Mouse (Mus musculus): ENCODE results near the gene Stpg3.
"Not testable (repeated sequence)": the region's sequence is repeated elsewhere in the genome, so short reads cannot be mapped to it uniquely, and the experiment has no call there.

The Stpg3 gene

DNA sequence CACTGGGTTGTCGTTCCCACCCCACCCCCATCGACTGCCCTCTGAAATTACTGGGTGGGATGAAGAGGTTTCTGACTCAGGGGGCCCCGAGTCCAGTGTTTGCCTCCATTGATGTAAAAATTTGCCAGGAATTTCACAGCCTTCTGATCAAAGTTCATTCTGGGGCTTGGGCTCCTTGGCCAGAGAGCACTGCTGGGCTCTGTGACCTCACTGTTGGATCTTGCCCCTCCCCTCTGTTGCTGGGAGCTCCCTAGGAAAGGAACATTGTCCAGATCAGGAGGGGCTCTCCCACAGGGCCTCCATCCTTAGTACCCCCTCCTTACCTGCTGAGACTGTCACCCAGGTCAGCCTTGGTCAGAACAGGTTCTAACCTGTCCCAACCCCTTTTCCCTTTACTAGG is at the start of gene Stpg3:
Gene Stpg3, minus strand, starts transcription at position 194 of the 400 bp plus-strand sequence.
- no peak for DNase-seq (ENCODE audit: low spot score)

DNA sequence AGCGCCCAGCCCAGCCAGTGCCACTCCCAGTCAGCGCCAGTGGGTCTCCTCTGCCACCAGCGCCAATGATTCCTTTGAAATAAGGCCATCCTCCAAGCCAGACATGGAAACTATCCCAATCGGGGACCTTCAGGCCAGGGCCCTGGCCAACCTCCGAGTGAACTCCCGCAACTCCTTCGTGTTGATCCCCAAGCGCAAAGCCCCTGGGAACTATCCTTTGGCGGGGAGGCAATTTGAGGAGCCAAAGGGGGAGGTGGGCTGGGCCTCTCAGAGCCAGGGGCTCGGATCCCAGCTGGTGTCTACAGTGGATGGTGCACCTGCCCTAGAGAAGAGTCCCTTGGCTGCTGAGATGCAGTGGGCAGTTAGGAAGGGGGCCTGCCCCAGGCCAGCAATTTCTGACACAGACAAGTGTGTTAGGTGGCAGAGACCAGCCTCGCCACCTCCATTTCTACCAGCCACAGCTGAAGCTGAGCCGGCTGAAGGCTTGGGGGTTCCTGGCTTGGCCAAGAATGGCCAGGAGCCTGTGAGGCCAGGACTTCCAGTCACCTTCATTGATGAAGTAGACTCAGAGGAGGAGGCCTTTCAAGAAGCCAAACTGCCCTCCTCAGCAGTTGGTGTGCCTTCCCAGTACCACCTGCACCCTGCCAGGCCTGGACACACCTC is 49.3 kb upstream of the Stpg3 start:
- DNase-seq (ENCODE audit: low spot score) = no peak

DNA sequence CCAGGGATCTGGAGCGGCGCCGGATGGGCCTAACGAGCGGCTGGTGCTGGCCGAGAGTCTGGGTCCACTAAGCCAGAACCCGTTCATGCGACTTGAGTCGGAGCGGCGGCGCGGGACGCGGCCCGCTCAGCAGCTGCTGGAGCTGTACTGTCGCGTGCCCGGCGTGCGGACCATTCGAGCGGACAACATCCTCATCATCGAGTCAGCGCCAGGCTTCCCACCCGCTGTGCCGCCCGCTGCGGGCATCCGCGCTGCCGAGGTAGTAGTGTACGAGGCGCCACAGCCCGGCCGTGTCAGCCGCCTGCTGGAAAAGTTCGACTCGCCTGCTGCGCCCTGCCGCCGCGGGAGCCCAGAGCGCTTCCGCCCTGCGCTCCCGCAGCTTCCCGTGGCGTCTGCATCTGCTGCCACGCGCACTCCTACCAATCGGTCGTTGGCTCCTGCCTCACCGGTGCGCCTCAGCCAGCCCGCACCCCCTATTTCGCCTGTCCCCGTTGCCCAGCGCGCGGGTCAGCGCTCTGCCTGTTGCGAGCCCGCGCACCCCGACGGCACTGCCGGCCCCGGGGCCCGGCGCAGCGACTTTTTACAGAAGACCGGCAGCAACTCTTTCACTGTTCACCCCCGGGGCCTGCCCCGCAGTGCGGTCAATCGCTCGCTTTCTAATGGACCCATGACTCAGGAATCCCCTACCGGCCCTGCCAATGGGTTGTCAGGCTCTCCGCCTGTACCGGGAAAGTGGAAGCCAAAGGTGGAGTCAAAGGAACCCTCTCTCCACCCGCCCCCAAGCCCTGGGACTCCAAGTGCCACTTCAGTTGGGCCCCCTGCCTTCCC is 48.6 kb upstream of the Stpg3 start:
- peak; percentile 45 for DNase-seq (ENCODE audit: low spot score)

DNA sequence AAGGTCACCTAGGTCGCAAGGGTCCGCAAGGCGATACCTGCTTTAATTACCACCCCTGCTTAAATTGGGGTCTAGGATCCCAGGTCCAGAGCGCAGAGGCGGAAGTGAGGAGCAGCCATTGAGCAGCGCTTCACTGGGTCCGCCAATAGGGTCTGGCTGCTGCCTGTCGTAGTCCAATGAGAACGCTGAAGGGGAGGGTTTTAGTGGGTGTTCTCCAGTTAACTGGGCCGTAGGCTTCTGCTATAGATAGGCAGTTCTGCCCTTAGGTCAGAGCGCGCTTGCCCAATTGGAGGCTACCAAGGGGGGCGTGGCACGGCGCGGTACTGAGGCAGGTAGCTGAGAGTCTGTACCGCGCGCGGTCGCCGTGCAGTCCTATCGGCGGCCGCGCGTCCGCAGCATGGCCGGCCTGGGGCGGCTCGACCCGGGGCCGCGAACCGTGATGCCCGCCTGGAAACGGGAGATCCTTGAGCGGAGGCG is 47.9 kb upstream of the Stpg3 start, which contains the start of gene Tprn:
Gene Tprn, plus strand, starts transcription at position 328 of the 477 bp plus-strand sequence.
- peak; percentile 98 for DNase-seq (ENCODE audit: low spot score)

DNA sequence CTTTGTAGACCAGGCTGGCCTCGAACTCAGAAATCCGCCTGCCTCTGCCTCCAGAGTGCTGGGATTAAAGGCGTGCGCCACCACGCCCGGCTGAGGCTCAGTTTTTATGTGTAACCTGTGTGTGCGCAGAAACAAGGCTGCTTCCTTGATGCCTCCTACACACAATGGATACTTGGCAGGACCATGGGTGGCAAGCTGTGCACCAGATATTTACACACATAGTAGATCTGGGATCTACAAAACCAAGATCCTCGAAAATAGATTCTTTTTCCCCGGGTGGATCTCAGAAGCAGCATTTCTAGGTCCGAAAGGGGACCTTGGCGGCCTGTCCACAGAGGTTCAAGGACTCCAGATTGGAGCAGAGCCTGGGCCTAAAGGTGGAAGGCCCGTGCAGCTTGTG is 47.4 kb upstream of the Stpg3 start:
- no peak for DNase-seq (ENCODE audit: low spot score)

DNA sequence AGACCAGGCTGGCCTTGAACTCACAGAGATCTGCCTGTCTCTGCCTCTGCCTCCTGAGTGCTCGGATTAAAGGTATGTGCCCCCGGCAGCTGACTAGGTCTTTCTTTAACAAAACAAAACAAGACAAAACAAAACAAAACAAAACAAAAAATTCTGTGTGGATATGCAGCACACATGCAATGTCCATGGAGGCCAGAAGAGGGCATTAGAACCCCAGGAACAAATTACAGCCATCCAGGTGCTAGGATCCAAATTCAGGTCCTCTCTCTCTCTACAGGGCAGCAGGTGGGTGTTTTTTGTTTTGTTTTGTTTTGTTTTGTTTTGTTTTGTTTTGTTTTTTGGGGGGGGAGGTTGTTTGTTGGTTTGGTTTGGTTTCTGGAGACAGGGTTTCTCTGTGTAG is 44.5 kb upstream of the Stpg3 start:
- no peak for DNase-seq (ENCODE audit: low spot score)

DNA sequence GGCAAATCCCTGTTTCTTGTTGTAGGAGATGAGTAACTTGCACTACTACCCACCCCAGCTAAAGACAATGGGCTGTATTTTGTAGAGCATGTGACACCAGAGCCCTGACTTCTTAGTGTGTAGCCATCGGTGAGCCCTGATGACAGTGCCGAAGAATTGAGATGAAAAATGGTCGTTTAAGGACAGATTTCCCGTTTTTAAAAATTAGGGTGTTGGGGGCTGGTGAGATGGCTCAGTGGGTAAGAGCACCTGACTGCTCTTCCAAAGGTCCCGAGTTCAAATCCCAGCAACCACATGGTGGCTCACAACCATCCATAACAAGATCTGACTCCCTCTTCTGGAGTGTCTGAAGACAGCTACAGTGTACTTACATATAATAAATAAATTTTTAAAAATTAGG is 42.8 kb upstream of the Stpg3 start:
- DNase-seq (ENCODE audit: low spot score) = not testable (repeated sequence)

DNA sequence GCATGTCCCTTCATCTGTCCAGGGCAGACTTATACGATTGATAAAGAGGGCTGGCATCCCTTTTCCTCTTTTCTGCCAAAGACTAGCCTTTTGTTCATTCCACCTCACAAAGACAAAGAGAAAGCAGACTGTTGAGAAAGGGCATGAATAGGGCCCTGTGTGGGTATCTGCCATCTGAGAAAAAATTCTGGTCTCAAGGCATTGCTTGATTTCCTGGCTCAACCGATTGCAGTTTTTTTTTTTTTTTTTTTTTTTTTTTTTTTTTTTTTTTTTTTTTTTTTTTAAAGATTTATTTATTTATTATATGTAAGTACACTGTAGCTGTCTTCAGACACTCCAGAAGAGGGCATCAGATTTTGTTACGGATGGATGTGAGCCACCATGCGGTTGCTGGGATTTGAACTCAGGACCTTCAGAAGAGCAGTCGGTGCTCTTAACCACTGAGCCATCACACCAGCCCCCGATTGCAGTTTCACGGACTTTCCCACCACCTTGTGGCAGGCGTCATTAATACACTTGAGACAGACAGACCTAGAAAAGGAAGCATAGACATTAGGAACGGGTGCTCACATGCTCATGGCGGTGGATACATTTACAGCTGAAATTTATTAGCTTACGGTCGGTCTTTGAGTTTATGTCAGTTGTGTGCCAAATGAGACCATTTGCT is 42.1 kb upstream of the Stpg3 start:
- DNase-seq (ENCODE audit: low spot score) = peak; percentile 48

DNA sequence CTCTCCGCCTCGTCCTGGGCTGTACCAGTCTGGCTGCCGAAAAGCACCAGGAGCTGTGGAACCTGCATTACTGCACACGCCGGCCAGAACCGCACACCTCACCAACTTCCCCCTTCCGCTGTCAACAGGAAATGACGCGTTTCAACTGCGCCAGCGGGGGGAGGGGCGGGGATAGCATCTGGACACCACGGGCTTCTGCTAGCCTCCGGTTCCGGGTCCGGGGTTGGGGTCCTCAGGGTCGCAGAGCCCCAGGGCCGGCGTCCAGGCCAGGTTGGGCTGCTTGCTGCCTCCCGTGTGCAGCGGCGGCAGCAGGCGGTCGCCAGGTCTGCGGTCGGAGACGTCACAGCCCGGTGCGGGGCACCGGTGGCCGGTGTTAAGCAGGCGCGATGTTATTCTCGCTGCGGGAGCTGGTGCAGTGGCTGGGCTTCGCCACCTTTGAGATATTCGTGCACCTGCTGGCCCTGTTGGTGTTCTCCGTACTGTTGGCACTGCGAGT is 40.9 kb upstream of the Stpg3 start, which contains the start of gene Tmem203:
Gene Tmem203, plus strand, starts transcription at position 156 of the 496 bp plus-strand sequence.
- DNase-seq (ENCODE audit: low spot score) = peak; percentile 87

DNA sequence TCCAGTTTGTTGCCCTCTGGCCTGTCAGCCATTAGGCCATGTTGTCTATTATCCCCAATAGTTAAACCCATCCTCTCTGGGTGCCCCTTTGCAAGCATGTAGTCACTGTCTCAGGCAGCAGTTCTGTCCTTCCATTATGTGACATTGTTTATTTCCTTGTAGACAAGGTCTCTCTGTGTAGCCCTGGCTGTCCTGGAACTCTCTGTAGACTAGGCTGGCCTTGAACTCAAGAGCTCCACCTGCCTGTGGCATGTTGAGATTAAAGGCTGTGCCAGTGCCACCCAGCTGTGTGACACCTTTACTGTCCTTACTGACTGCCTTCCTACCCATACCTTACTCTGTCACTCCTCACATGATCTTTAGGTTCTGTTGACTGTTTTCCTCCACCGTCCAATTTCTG is 37.9 kb upstream of the Stpg3 start:
- no peak for DNase-seq (ENCODE audit: low spot score)

DNA sequence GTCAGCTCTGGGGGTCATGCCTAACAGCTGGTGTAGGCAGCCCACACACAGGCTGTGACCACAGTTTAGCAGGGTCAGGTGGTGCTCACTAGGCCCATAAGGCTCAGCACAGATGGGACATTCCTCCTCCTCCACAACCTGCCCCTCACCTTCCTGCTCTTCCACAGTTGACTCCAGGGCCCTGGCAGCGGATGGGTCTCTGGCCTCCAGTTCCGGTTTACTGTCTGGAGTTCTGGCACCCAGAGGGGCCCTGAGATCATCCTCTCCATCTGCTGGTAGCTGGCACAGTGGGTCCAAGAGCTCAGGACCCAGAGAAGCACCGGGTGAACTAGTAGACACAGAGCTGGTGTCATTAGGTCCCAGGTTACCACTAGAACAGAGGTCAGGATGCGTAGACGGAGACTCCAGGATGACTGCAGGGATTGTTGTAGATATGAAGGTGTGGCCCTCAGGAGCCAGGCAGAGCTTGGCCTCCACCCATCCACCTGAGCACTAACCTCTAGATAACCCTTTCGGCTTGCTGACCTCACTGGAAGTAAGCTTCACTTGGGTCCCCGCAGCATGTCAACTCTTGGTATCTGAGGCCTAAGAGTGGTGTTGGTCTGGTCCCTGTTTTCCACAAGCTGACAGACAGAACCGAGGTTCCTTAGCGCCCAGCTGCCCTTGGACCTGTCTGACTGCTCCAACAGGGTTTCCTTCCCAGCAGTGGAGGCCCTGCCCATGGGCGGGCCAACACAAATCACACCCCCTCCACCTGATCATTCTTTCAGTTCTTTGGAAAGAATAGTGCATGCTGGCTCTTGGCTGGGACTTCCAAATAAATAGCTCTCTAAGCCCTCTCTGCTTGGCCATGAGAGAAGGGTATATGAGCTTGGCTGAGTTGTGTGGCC is 32.0 kb upstream of the Stpg3 start, which contains the start of gene AL732309.1:
Gene AL732309.1, minus strand, starts transcription at position 681 of the 890 bp plus-strand sequence.
- DNase-seq (ENCODE audit: low spot score) = no peak

DNA sequence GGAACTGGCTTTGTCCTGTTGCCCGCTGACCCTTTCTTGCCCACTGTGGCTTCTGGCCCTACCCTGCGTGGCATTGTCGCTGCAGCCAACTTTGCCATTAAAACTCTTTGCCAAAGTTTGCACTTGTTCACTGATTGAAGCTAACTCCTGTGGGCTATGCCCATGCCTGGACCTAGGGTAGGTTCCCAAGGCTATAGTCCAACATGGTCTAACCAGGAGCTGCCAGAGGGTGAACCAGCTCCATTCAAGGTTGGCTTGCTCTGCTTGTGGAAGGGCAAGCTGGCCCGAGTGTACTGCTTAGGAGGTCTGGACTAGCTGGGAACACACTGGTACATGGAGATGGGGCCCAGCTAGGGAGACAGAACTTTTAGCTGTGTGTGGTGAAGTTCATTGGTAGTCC is 29.7 kb upstream of the Stpg3 start:
- DNase-seq (ENCODE audit: low spot score) = no peak

DNA sequence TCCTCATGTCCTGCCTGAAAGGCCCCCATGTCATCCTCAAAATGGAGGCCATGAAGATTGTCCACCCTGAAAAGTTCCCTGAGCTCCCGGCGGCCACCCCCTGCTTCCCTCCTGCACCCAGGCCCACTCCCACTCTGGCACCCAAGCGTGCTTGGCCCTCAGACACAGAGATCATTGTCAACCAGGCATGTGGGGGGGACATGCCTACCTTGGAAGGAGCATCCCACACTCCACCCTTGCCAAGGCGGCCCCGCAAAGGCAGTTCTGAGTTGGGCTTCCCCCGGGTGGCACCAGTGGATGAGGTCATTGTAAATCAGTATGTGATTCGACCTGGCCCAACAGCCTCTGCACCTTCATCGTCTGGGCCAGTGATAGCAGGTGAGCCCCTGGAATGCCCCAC is 28.9 kb upstream of the Stpg3 start:
- DNase-seq (ENCODE audit: low spot score) = no peak

DNA sequence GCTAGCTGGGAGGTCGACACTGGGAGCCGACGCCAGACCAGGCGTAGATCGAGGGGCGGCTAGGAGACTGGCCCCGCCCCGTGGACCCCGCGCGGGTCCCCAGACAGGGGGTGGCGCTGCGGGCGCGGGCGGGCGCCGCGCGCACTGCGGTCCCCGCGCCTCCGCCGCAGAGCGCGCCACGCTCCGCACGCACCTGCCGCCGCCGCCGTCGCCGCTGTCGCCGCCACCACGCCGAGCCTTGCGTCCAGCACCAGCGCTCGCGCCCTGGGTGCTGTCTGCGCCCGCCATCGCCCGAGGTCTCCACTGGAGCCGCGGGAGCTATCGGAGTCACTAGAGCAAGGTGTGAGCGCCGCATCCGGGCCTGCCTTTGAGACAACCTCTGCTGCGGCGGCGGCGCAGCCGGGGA is 27.7 kb upstream of the Stpg3 start, which contains the start of the genes Rnf208 and Cysrt1:
Gene Rnf208, plus strand, starts transcription at position 155 of the 406 bp plus-strand sequence.
Gene Cysrt1, minus strand, starts transcription at position 352 of the 406 bp plus-strand sequence.
- DNase-seq (ENCODE audit: low spot score) = peak; percentile 38

DNA sequence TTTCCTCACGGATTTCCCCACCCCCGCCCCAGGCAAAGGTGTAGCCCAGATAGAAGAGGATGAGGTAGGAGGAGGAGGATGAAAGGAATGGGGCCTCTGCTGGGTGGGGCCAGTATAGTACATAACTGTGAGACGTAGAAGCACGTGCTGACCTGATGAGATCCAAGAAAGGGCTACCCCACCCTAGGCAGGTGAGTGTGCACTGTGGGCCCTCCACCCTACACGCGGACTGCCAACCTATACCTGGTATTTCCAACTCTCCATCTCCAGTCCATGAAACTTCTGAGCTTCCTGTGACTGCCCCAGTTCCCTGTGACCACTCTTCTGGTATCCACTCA is 27.0 kb upstream of the Stpg3 start:
- no peak for DNase-seq (ENCODE audit: low spot score)

DNA sequence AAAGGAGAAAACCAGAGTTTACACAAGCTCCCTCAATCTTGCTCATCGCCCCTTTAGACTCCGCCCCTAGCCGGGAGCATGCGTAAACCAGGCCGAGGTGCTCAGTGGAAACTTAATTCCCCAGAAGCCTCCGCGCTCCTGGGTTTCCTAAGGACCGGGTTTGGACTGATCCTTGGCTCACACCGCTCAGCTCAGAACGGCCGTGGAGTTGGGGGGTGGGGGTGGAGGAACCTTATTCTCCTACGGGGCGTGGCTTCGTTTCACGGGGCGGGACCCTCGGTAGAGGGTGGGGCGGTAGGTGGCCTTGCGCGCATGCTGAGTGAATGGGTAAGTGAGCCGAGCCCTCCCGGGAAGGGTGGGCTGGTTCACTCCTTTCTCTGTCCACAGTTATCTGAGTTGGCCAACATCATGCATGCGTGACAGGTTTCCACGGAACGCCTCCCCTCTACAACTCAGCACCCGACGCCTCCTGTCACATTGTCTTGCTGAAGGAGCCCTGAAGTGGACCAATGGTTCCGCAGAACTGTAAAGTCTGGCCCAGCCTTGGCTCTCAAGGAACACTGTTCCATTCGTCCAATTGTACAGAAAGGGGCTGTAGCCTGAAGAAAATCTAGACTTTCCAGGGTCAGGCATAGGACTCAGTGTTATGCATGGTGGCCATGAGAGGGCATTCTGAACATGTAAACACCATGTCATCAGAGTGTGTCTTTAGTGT is 26.4 kb upstream of the Stpg3 start:
- peak; percentile 86 for DNase-seq (ENCODE audit: low spot score)

DNA sequence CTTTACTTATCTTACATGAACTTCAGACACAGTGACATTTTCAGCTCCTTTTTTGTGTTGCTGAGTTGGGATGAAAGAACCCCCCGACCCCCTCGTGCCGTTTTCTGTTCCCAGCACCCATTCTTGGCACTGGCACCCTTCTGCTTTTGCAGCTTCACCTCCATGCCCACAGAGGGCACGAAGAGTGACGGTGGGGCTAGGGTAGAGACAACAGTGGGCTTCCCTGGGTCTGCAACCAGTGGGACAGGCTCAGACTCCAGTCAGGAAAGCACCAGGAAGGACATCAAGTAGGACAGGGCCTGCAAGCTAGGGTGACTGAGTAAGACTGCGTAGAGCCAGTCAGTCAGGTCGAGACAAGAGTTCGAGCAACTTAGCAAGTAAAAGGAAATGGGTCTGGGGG is 25.9 kb upstream of the Stpg3 start:
- DNase-seq (ENCODE audit: low spot score) = no peak

DNA sequence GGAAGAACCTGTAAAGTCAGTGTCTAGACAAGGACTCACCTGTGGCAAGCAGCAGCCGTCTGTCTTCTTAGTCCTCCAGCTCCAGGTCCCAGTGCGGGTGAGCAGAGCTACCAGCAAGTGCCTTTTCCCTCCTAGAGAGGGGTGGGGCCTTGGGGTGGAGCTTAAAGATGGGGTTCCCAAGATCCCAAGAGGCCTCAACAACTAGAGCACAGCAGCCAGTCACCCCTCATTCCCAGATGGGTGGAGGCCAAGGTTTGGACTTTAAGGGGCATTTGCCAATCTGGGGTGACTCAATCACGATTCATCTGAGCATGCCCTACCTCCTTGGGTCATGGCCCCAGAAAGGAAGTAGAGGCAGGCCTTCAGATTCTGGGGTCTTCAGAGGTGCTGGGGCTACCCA is 25.3 kb upstream of the Stpg3 start:
- no peak for DNase-seq (ENCODE audit: low spot score)

DNA sequence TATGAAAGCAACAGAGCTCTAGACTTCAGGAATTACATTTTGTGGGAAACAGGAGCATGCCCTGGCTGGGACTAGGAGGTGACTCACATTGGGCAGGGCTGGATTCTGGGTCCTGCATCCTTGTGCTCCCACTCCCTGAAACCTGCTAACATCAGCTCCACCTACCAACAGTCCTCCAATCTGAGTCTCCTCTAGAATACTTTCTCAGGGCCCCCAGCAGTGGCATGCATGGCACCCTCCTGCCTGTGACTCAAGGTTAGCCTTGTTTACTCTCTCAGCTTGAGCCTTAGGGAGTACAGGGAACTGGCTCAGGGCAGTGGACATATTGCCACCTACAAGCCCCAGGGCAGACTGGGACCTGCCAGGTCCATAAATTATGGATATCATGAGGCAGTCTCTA is 23.7 kb upstream of the Stpg3 start:
- no peak for DNase-seq (ENCODE audit: low spot score)

DNA sequence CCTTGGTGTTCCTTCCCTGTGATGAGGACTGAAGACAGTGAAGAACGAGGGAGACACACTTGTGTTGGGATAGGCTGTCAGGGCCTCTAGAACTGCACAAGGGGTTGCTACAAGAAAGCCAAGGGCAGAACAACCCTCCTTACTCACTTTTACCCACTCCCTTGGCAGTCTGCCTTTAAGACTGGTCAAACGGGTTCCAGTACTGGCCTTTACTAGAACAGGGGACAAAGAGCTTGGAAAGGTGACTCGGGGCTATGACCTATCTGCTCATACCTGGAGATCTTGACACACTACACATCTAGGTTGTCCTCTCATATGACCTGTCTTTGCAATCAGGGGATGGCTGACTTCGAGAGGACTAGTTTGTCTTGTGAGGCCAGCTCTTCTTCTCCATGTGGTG is 23.1 kb upstream of the Stpg3 start:
- no peak for DNase-seq (ENCODE audit: low spot score)

DNA sequence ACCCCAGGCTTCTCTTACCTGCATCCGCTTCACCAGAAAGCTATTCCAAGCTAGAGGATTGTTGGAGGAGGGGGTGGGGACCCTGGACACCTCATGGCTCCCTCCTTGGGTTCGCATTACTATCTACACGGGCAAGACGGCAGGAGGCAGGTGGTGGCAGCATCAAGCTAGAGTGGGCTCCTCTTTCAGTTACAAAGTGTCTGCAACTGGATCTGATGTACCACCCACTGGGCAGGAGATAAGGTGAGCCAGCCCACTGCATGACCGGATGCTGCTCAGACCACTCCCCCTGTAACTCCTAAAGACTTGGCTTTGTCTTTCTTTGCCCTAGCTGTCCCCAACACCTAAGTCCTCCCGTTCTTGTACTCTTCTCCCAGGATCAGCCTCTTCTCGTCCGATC is 22.2 kb upstream of the Stpg3 start, which contains the start of gene Rnf224:
Gene Rnf224, minus strand, starts transcription at position 174 of the 400 bp plus-strand sequence.
- DNase-seq (ENCODE audit: low spot score) = peak; percentile 17

All from embryo, embryonic 10 days (tissue).